Mouse (Mus musculus): ENCODE results near the gene Olfr993.

Olfr993 gene

GRCm38 (mm10) chr2:85414777-85415176 lies at the start of gene Olfr993:
Gene Olfr993 (minus strand): TSS chr2:85414877.
- no peak for DNase-seq

- no peak for DNase-seq
These were observed 28.9 kb upstream of the Olfr993 start, which contains the start of gene Olfr995 for GRCm38 (mm10) chr2:85443539-85443938. Gene Olfr995 (minus strand): TSS chr2:85443639.

DNA sequence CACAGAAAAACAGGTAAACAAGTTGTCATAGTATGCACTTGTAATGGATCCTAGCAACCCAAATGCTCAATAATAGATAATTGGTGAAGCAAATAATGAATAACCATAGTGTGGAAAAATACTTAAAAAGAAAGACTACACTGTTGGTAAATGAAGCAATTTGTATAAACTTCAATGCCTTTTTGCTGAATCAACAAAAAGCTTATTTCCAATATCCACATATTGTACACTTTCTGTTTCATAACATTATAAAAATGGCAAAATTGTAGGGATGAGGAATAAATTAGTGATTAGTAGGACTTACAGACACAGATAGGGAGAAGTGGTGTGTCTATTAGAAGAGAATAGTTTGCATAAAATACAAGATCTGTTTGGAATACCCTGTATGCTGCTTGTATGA lies 27.9 kb upstream of the Olfr993 start:
- DNase-seq, result no peak

DNA sequence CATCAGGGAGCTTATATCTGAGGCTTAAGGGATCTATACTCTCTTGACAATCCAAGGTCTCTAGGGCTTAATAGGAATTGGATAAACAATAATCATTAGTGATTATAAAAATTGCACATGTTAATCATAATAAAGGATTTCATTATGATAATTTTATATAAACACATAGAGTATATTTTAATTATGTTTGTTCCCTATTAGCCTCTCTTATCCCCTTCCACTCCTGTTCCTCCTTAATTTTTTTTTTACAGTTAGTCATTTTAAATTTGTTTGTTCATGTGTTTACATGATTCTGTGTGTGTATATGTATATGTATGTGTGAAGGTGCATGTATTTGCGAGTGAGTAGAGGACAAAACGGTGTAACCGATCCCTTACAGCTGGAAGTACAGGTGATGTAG lies 21.7 kb upstream of the Olfr993 start, which contains the start of gene Olfr994:
Gene Olfr994, minus strand, starts transcription at position 101 of the 400 bp plus-strand sequence.
- no peak for DNase-seq

GRCm38 (mm10) chr2:85425893-85426292 lies 11.2 kb upstream of the Olfr993 start:
- DNase-seq, result no peak

GRCm38 (mm10) chr2:85409369-85409768 lies 5.3 kb downstream of the Olfr993 start, which contains the start of gene Olfr992:
Gene Olfr992 (minus strand): TSS chr2:85409469.
- DNase-seq, result no peak
